Comparison of ENCODE assay signal across 10 mouse cellular contexts in the genomic region with DNA sequence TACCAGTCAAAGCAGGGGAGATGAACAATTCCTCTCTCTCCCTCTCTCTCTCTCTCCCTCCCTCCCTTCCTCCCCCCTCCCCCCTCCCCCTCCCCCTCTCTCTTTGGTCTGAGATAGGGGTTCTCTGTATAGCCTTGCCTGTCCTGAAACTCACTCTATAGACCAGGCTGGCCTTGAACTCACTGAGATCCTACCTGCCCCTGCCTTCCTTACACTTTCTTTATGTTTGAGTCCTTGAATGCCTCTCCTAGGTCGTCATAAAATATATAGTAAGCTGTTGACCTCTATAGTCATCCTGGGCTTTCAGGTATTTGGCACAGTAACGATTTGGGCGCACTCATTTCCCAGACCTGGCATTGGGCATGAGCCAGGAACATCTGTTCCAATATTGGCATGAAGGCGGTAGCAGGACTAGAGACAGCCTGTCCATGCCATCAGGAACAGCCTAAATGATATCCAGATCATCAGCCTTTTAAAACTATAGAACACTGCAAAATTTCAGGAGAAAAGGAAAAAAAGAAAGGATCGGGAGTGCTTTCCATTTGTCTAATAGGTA. TPM values are rescaled to one million over a fixed set of nuclear protein-coding genes. Genes with fewer than 3 reads are reported as not detected.
A peak's percentile ranks its signal among the peaks of the same experiment; 100 is the strongest.
DNase-seq lines count a peak whose midpoint lies in the region; ATAC-seq and TF ChIP-seq lines count a peak whose summit lies in the region.
"Had no signal": no experiment of that assay in that cellular context is flagged by ENCODE, and none has a peak within 500 bp of the region (broad histone marks: within the 10 kb centered on the region; RNA-seq: fewer than 3 reads in every experiment).

No protein-coding gene starts in this region.

- no peaks in the 10 kb centered on the region for H3K27me3 ChIP-seq in kidney, postnatal 0 days (ENCODE audit: insufficient read depth, low read length)
- H3K27me3 ChIP-seq in embryonic facial prominence, embryonic 12.5 days: no peaks in the 10 kb centered on the region
- H3K27me3 ChIP-seq in liver, embryonic 11.5 days (replicated peaks; ENCODE audit: control insufficient read depth, insufficient read depth, low read length): no peaks in the 10 kb centered on the region

- no peaks in the 10 kb centered on the region for H3K9me3 ChIP-seq in kidney, postnatal 0 days (replicated peaks; ENCODE audit: low read length)
- H3K9me3 ChIP-seq in embryonic facial prominence, embryonic 12.5 days: no peaks in the 10 kb centered on the region
- no peaks in the 10 kb centered on the region for H3K9me3 ChIP-seq in liver, embryonic 11.5 days (ENCODE audit: control insufficient read depth, low read length)

- no peak for ATAC-seq in kidney, postnatal 0 days (replicated peaks; ENCODE audit: low FRiP score, low read depth)
- ATAC-seq in embryonic facial prominence, embryonic 12.5 days (ENCODE audit: insufficient number of reproducible peaks, insufficient read depth, low FRiP score, low TSS enrichment): no peak
- ATAC-seq in liver, embryonic 11.5 days (replicated peaks; ENCODE audit: low FRiP score): no peak

- intact Hi-C loops in heart, postnatal 10 days (cut with DNase I): no loop called here

- TF ChIP-seq CTCF in kidney, postnatal 0 days (IDR thresholded peaks at IDR 0.05; ENCODE audit: low read depth): no peak

- DNase-seq in heart, adult 11 months: peak; percentile 83
- no peak for DNase-seq in heart, postnatal 10 days
- DNase-seq in kidney, postnatal 0 days (ENCODE audit: low spot score): no peak
- no peak for DNase-seq in kidney, adult 11 months
- DNase-seq in liver, embryonic 11.5 days (ENCODE audit: low spot score): no peak
- no peak for DNase-seq in layer of hippocampus, adult 11-12 months (ENCODE audit: low spot score)
- DNase-seq in right cerebral cortex, postnatal 14 days: no peak

- H3K9ac ChIP-seq in kidney, postnatal 0 days (ENCODE audit: low read depth, low read length): no peak overlapping the region
- no peak overlapping the region for H3K9ac ChIP-seq in embryonic facial prominence, embryonic 12.5 days
- no peak overlapping the region for H3K9ac ChIP-seq in liver, embryonic 11.5 days (ENCODE audit: low read depth, low read length)

- H3K4me1 ChIP-seq in kidney, postnatal 0 days (replicated peaks; ENCODE audit: insufficient read depth, low read length): 0 out of 2 replicates have a peak, but pooled peaks cover 7% of the 10 kb centered on the region
- H3K4me1 ChIP-seq in embryonic facial prominence, embryonic 12.5 days: no peaks in the 10 kb centered on the region; the same call in 1 of the 2 replicates
- 0 out of 2 replicates have a peak, but pooled peaks cover 8% of the 10 kb centered on the region for H3K4me1 ChIP-seq in liver, embryonic 11.5 days (replicated peaks; ENCODE audit: control insufficient read depth, insufficient read depth, low read length)

- H3K4me2 ChIP-seq in kidney, postnatal 0 days (ENCODE audit: low read length): peak overlapping the region; percentile 53; the same call in 1 of the 2 replicates
- peak overlapping the region; percentile 45 for H3K4me2 ChIP-seq in embryonic facial prominence, embryonic 12.5 days (replicated peaks)
- peak overlapping the region; percentile 76 for H3K4me2 ChIP-seq in liver, embryonic 11.5 days

- no peaks in the 10 kb centered on the region for H3K36me3 ChIP-seq in kidney, postnatal 0 days (ENCODE audit: insufficient read depth, low read length)
- no peaks in the 10 kb centered on the region for H3K36me3 ChIP-seq in embryonic facial prominence, embryonic 12.5 days
- 0 out of 2 replicates have a peak, but pooled peaks cover 2% of the 10 kb centered on the region for H3K36me3 ChIP-seq in liver, embryonic 11.5 days (ENCODE audit: control insufficient read depth, insufficient read depth, low read length)

- WGBS in kidney, postnatal 0 days: 78% methylated on average over 5 of the region's 5 CpGs
- 88% methylated on average over 5 of the region's 5 CpGs for WGBS in embryonic facial prominence, embryonic 12.5 days
- 76% methylated on average over 5 of the region's 5 CpGs for WGBS in liver, embryonic 11.5 days

- no peak overlapping the region for H3K4me3 ChIP-seq in kidney, postnatal 0 days (replicated peaks; ENCODE audit: low read depth, low read length)
- peak overlapping the region; percentile 27; the same call in 1 of the 2 replicates for H3K4me3 ChIP-seq in embryonic facial prominence, embryonic 12.5 days
- peak overlapping the region; percentile 52 for H3K4me3 ChIP-seq in liver, embryonic 11.5 days (ENCODE audit: low read depth, low read length)

- H3K27ac ChIP-seq in kidney, postnatal 0 days: no peak overlapping the region
- no peak overlapping the region for H3K27ac ChIP-seq in embryonic facial prominence, embryonic 12.5 days
- H3K27ac ChIP-seq in liver, embryonic 11.5 days (ENCODE audit: low read depth, low read length): no peak overlapping the region
- H3K27ac ChIP-seq: macrophage had no signal

RNA-seq across cellular contexts. Expression of a gene that starts 1.0 kb away (rescaled TPM):
- total RNA-seq in heart, postnatal 10 days (2021): 1 to 10 TPM; 6.0 to 7.5 TPM
- polyA plus RNA-seq in kidney, postnatal 0 days (2015; fragmentation: Nextera tagmentation; extraction: Ambion mirVana): 13.7 and 15.2 TPM in 2 replicates
- polyA plus RNA-seq in embryonic facial prominence, embryonic 12.5 days (2016; fragmentation: Nextera tagmentation; extraction: Ambion mirVana): 11.6 and 13.7 TPM in 2 replicates
- polyA plus RNA-seq in liver, embryonic 11.5 days (2014; fragmentation: Nextera tagmentation; extraction: Ambion mirVana): 14.5 and 17.9 TPM in 2 replicates
- polyA plus RNA-seq: erythroblast, embryonic 14.5 days had no signal

RNA-seq across cellular contexts. Expression of a gene that starts 7.4 kb away (rescaled TPM):
- total RNA-seq in heart, postnatal 10 days (2021): 10 to 100 TPM; 46.9 to 57.4 TPM
- 71.3 and 75.4 TPM in 2 replicates for polyA plus RNA-seq in kidney, postnatal 0 days (2015; fragmentation: Nextera tagmentation; extraction: Ambion mirVana)
- polyA plus RNA-seq in embryonic facial prominence, embryonic 12.5 days (2016; fragmentation: Nextera tagmentation; extraction: Ambion mirVana): 7.0 and 9.0 TPM in 2 replicates
- 21.8 and 23.5 TPM in 2 replicates for polyA plus RNA-seq in liver, embryonic 11.5 days (2014; fragmentation: Nextera tagmentation; extraction: Ambion mirVana)
- polyA plus RNA-seq: erythroblast, embryonic 14.5 days had no signal

RNA-seq across cellular contexts. Expression of a gene that starts 29.9 kb away (rescaled TPM):
- 10 to 100 TPM; 11.0 to 14.0 TPM for total RNA-seq in heart, postnatal 10 days (2021)
- 4.2 and 4.5 TPM in 2 replicates for polyA plus RNA-seq in kidney, postnatal 0 days (2015; fragmentation: Nextera tagmentation; extraction: Ambion mirVana)
- polyA plus RNA-seq in embryonic facial prominence, embryonic 12.5 days (2016; fragmentation: Nextera tagmentation; extraction: Ambion mirVana): 0.36 and 0.74 TPM in 2 replicates
- 0.32 and 1.1 TPM in 2 replicates for polyA plus RNA-seq in liver, embryonic 11.5 days (2014; fragmentation: Nextera tagmentation; extraction: Ambion mirVana)
- polyA plus RNA-seq: erythroblast, embryonic 14.5 days had no signal

RNA-seq across cellular contexts. Expression of a gene that starts 31.1 kb away (rescaled TPM):
- 10 to 100 TPM; 73.8 to 74.5 TPM for total RNA-seq in heart, postnatal 10 days (2021)
- polyA plus RNA-seq in kidney, postnatal 0 days (2015; fragmentation: Nextera tagmentation; extraction: Ambion mirVana): 60.1 and 60.6 TPM in 2 replicates
- 15.3 and 16.3 TPM in 2 replicates for polyA plus RNA-seq in embryonic facial prominence, embryonic 12.5 days (2016; fragmentation: Nextera tagmentation; extraction: Ambion mirVana)
- polyA plus RNA-seq in liver, embryonic 11.5 days (2014; fragmentation: Nextera tagmentation; extraction: Ambion mirVana): 18.0 and 18.6 TPM in 2 replicates
- polyA plus RNA-seq: erythroblast, embryonic 14.5 days had no signal

RNA-seq across cellular contexts. Expression of a gene that starts 41.5 kb away (rescaled TPM):
- total RNA-seq in heart, postnatal 10 days (2021): 1 to 10 TPM; 5.0 to 6.6 TPM
- polyA plus RNA-seq in kidney, postnatal 0 days (2015; fragmentation: Nextera tagmentation; extraction: Ambion mirVana): 2.7 and 3.2 TPM in 2 replicates
- polyA plus RNA-seq in embryonic facial prominence, embryonic 12.5 days (2016; fragmentation: Nextera tagmentation; extraction: Ambion mirVana): not detected in 2 replicates
- 0.77 and 2.2 TPM in 2 replicates for polyA plus RNA-seq in liver, embryonic 11.5 days (2014; fragmentation: Nextera tagmentation; extraction: Ambion mirVana)
- polyA plus RNA-seq: erythroblast, embryonic 14.5 days; macrophage had no signal
